Mouse (Mus musculus) ES-Bruce4 (cell line): ENCODE measurements at regions not wholly inside any gene's neighbourhood (a gene's known extent, or its start where the extent isn't known, plus 50 kb on each side); places are given as distances from the start of the nearest gene placed in this dataset.

Source experiments
- H3K27ac ChIP-seq: 2 replicates; pipeline ENCODE4 v1.5.1; 2012; ENCODE audit warnings: low read length, inconsistent platforms; ENCODE audit not compliant: insufficient read depth
- H3K27me3 ChIP-seq: 2 replicates; pipeline ENCODE4 v1.6.1; 2012; ENCODE audit warnings: mild to moderate bottlenecking, low read length, inconsistent platforms; ENCODE audit not compliant: control insufficient read depth, poor library complexity, insufficient read depth, severe bottlenecking
- H3K36me3 ChIP-seq: 2 replicates; pipeline ENCODE4 v1.6.1; 2012; ENCODE audit warnings: inconsistent platforms, mild to moderate bottlenecking, low read length, moderate library complexity; ENCODE audit not compliant: control insufficient read depth, poor library complexity, insufficient read depth, severe bottlenecking
- H3K4me1 ChIP-seq: one replicate; pipeline ENCODE4 v1.8.1; 2011; ENCODE audit warnings: low read length; ENCODE audit not compliant: control insufficient read depth, insufficient read depth
- H3K4me3 ChIP-seq: 2 replicates; pipeline ENCODE4 v1.5.1; 2011; ENCODE audit warnings: low read depth, mild to moderate bottlenecking, low read length
- H3K9ac ChIP-seq: 2 replicates; pipeline ENCODE4 v1.6.1; 2012; ENCODE audit warnings: low read depth, mild to moderate bottlenecking, inconsistent platforms; ENCODE audit not compliant: poor library complexity, severe bottlenecking
- H3K9me3 ChIP-seq: replicated peaks from 2 replicates; pipeline ENCODE4 v1.6.1; 2012; ENCODE audit warnings: mild to moderate bottlenecking, low read length, inconsistent platforms; ENCODE audit not compliant: control insufficient read depth, poor library complexity, insufficient read depth, severe bottlenecking
- CTCF ChIP-seq: IDR thresholded peaks from one replicate; pipeline ENCODE4 v1.8.1; 2011; ENCODE audit warnings: low read depth, low read length
- EP300 ChIP-seq: IDR thresholded peaks from 2 replicates; pipeline ENCODE4 v1.6.1; 2011; ENCODE audit warnings: low read depth, low read length; ENCODE audit not compliant: insufficient read depth
- POLR2A ChIP-seq: IDR thresholded peaks from one replicate; pipeline ENCODE4 v1.8.1; 2011; ENCODE audit warnings: low read length; ENCODE audit not compliant: insufficient read depth

DNA sequence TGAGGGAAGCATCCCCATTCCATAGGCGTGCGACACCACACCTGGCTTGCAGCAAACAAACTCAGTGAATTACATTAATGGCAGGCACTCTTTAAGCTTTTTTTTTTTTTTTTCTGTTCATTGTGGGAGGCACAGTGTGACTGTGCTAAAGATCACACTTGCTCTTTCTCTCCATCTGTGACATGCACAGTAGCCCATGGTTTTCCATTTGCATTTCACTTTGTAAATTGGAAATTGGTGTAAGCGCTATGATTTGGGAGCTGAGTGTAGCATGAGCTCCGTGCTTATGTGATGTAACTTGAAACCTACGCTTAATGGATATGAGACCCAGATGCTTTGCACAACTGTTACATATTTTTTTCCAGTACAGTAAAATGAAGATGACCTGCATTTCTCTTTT, 431.2 kb downstream of the Ccser2 start:
- Histone ChIP-seq H3K4me1 (no peaks in the 10 kb centered on the region), H3K9me3 (no peaks in the 10 kb centered on the region; the same call in 1 of the 2 replicates), H3K27me3 (no peaks in the 10 kb centered on the region), H3K9ac (no peak overlapping the region), H3K36me3 (no peaks in the 10 kb centered on the region), H3K4me3 (no peak overlapping the region), H3K27ac (no peak overlapping the region)
- TF ChIP-seq CTCF (no peak), EP300 (no peak), POLR2A (no peak)

GRCm38 (mm10) chr14:36527310-36527709, 432.6 kb downstream of the 4930474N05Rik start:
- H3K27ac ChIP-seq = no peak overlapping the region
- H3K4me1 ChIP-seq = no peaks in the 10 kb centered on the region
- no peak for TF ChIP-seq POLR2A
- TF ChIP-seq CTCF = no peak
- no peak for TF ChIP-seq EP300
- no peaks in the 10 kb centered on the region for H3K9me3 ChIP-seq
- H3K4me3 ChIP-seq = no peak overlapping the region
- no peaks in the 10 kb centered on the region for H3K27me3 ChIP-seq
- no peaks in the 10 kb centered on the region for H3K36me3 ChIP-seq
- H3K9ac ChIP-seq = no peak overlapping the region

- Histone ChIP-seq H3K27ac (no peak overlapping the region), H3K4me1 (no peaks in the 10 kb centered on the region), H3K4me3 (no peak overlapping the region), H3K27me3 (no peaks in the 10 kb centered on the region), H3K36me3 (no peaks in the 10 kb centered on the region), H3K9ac (no peak overlapping the region), H3K9me3 (no peaks in the 10 kb centered on the region)
- TF ChIP-seq CTCF = no peak
- no peak for TF ChIP-seq EP300
- no peak for TF ChIP-seq POLR2A
Measured at GRCm38 (mm10) chr14:36525591-36526037, 430.9 kb downstream of the 4930474N05Rik start.

GRCm38 (mm10) chr14:36502076-36502994, 407.6 kb downstream of the 4930474N05Rik start:
- TF ChIP-seq EP300 (no peak), CTCF (no peak), POLR2A (no peak)
- no peaks in the 10 kb centered on the region for H3K4me1 ChIP-seq
- no peak overlapping the region for H3K4me3 ChIP-seq
- no peak overlapping the region for H3K9ac ChIP-seq
- no peaks in the 10 kb centered on the region for H3K36me3 ChIP-seq
- H3K27ac ChIP-seq = no peak overlapping the region
- no peaks in the 10 kb centered on the region for H3K9me3 ChIP-seq
- no peaks in the 10 kb centered on the region for H3K27me3 ChIP-seq

DNA sequence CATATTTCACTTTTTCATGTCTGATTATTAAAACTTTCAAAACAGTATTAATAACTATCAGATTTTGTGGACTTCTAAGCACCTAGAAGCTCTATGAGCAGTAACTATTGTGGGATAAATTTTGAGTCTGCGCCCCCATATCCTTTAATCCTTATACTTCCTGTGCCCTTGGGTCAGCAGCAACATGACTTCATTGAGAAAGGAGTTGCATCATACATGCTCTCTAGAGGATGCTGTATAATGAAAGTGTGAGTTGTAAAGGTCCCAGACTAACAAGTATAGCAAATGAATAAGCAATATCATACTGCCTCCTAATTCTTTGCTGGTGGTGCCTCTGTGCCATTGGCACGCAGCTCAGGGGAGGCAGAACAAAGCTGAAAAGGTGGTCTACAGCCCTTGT, 404.6 kb downstream of the 4930474N05Rik start:
- Histone ChIP-seq H3K27me3 (no peaks in the 10 kb centered on the region), H3K36me3 (no peaks in the 10 kb centered on the region), H3K4me3 (no peak overlapping the region), H3K9me3 (no peaks in the 10 kb centered on the region), H3K27ac (no peak overlapping the region), H3K9ac (no peak overlapping the region), H3K4me1 (no peaks in the 10 kb centered on the region)
- TF ChIP-seq POLR2A = no peak
- TF ChIP-seq EP300 = no peak
- no peak for TF ChIP-seq CTCF

- Histone ChIP-seq H3K9me3 (no peaks in the 10 kb centered on the region), H3K9ac (no peak overlapping the region), H3K4me3 (no peak overlapping the region), H3K27ac (no peak overlapping the region), H3K36me3 (no peaks in the 10 kb centered on the region), H3K27me3 (no peaks in the 10 kb centered on the region), H3K4me1 (no peaks in the 10 kb centered on the region)
- no peak for TF ChIP-seq POLR2A
Measured at GRCm38 (mm10) chr14:36485499-36485898, 390.8 kb downstream of the 4930474N05Rik start.
